Mouse (Mus musculus) lung, postnatal 14 days (tissue): ENCODE data around the gene Chn2.

Experiments
- DNase-seq: peaks from one replicate; pipeline ENCODE4 v3.0.0; 2021

Gene Chn2

GRCm38 (mm10) chr6:54039357-54039804, at the start of gene Chn2:
TSS of gene Chn2 (plus strand) at chr6:54039554.
- peak; percentile 67 for DNase-seq

- no peak for DNase-seq
These were observed 47.0 kb upstream of the Chn2 start for GRCm38 (mm10) chr6:53992386-53992785.

GRCm38 (mm10) chr6:53995519-53995918, 43.8 kb upstream of the Chn2 start:
- DNase-seq, result peak; percentile 43

- no peak for DNase-seq
These were observed 43.0 kb upstream of the Chn2 start for GRCm38 (mm10) chr6:53996226-53996955.

GRCm38 (mm10) chr6:54005302-54005701, 34.1 kb upstream of the Chn2 start:
- no peak for DNase-seq

GRCm38 (mm10) chr6:54008448-54009120, 30.8 kb upstream of the Chn2 start:
- DNase-seq, result no peak

- no peak for DNase-seq
These were observed 30.1 kb upstream of the Chn2 start for GRCm38 (mm10) chr6:54009293-54009692.

- no peak for DNase-seq
These were observed 29.0 kb upstream of the Chn2 start for GRCm38 (mm10) chr6:54010362-54010761.

- no peak for DNase-seq
These were observed 27.2 kb upstream of the Chn2 start for GRCm38 (mm10) chr6:54012163-54012562.

- peak; percentile 19 for DNase-seq
These were observed 21.3 kb upstream of the Chn2 start for GRCm38 (mm10) chr6:54018038-54018437.

GRCm38 (mm10) chr6:54018861-54019260, 20.5 kb upstream of the Chn2 start:
- DNase-seq, result peak; percentile 75

- DNase-seq, result peak; percentile 34
These were observed 18.1 kb upstream of the Chn2 start for GRCm38 (mm10) chr6:54021123-54021789.

GRCm38 (mm10) chr6:54023846-54024245, 15.5 kb upstream of the Chn2 start:
- DNase-seq, result no peak

- DNase-seq, result no peak
These were observed 10.6 kb upstream of the Chn2 start for GRCm38 (mm10) chr6:54028706-54029105.

GRCm38 (mm10) chr6:54030351-54030750, 9.0 kb upstream of the Chn2 start:
- DNase-seq, result no peak

- DNase-seq, result no peak
These were observed 8.6 kb upstream of the Chn2 start for GRCm38 (mm10) chr6:54030776-54031175.

- peak; percentile 82 for DNase-seq
These were observed 4.9 kb upstream of the Chn2 start for GRCm38 (mm10) chr6:54034471-54034870.

- no peak for DNase-seq
These were observed 3.8 kb upstream of the Chn2 start for GRCm38 (mm10) chr6:54035548-54035947.

- DNase-seq, result no peak
These were observed 488 bp upstream of the Chn2 start for GRCm38 (mm10) chr6:54038866-54039265.

GRCm38 (mm10) chr6:54039805-54040447, 572 bp downstream of the Chn2 start:
- DNase-seq, result peak; percentile 68

- no peak for DNase-seq
These were observed 1.1 kb downstream of the Chn2 start for GRCm38 (mm10) chr6:54040448-54040844.

- no peak for DNase-seq
These were observed 2.2 kb downstream of the Chn2 start for GRCm38 (mm10) chr6:54041386-54042043.

- no peak for DNase-seq
These were observed 2.8 kb downstream of the Chn2 start for GRCm38 (mm10) chr6:54042142-54042541.
